Mouse (Mus musculus) B cell, adult 2 months (primary cell): ENCODE measurements around the gene Sim2.

Experiments used
- DNase-seq, 2 experiments: peaks; one replicate each; pipeline ENCODE4 v3.0.0; 2022

The Sim2 gene

GRCm38 (mm10) chr16:94168655-94169545, 84.2 kb downstream of the Sim2 start:
- DNase-seq: no peak

GRCm38 (mm10) chr16:94170218-94170617, 85.5 kb downstream of the Sim2 start:
- DNase-seq: no peak

GRCm38 (mm10) chr16:94173361-94173760, 88.6 kb downstream of the Sim2 start:
- DNase-seq: no peak

GRCm38 (mm10) chr16:94175366-94175986, 90.7 kb downstream of the Sim2 start:
- no peak for DNase-seq
